Mouse (Mus musculus) liver, postnatal 0 days (tissue): Measurements from ENCODE around the gene Mov10.

Experiments used
- CTCF ChIP-seq: sonication (generic); IDR thresholded peaks from 2 replicates; pipeline ENCODE4 v1.5.1; 2016; ENCODE audit warnings: antibody characterized with exemption, low read depth
- EP300 ChIP-seq: IDR thresholded peaks from 2 replicates; pipeline ENCODE4 v1.6.1; 2016; ENCODE audit warnings: antibody characterized with exemption, low read depth, mild to moderate bottlenecking

- TF ChIP-seq EP300: no peak
- no peak for TF ChIP-seq CTCF
Observed at GRCm38 (mm10) chr3:104800681-104801080, 17.7 kb downstream of the Mov10 start.
